Mouse (Mus musculus): Measurements from ENCODE around the gene Fars2.

The Fars2 gene

DNA sequence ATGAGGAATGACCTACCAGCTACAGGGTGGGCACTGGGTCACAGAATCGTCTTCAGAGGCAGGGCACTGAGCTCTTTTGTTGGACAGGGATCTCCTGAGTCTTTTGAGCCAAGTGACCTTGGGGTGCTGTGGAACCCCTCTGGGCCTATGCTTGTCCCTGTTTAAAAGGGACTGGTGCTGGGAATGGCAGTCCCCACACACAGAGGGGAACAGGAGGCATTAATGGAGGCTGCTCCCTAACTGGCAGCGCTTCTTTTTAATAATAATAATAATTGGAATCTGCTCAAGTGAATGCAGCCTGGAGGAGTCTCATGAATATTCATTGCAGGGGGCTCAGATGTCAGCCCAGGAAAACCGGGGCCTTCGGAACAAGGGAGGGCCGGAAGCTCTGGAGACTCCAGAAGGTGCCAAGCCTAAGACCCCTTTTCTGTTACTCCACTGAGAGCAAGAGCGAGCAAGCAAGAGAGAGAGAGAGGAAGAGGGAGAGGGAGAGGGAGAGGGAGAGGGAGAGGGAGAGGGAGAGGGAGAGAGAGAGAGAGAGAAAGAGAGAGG lies 447.6 kb downstream of the Fars2 start:
- no peak for DNase-seq (ENCODE audit: low read depth, low spot score)

DNA sequence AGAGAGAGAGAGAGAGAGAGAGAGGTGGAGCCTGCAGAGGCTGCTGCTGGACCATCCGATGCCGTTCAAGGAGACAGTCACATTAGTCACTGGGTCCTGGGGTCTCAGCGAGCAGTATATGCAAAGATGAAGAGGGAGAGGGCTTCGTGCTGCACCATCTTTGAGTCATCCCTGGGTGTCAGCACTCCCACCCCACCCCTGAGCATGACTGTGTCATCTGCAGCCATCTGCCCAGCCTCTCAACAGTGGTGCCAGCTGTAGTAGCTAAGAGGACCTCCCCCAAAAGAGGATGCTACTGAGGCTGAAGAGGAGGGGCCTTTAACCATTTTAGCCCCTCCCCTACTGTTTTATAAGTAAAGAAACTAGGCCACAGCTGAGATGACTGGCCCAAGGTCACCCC lies 459.6 kb downstream of the Fars2 start:
- DNase-seq (ENCODE audit: low read depth, low spot score), result no peak

DNA sequence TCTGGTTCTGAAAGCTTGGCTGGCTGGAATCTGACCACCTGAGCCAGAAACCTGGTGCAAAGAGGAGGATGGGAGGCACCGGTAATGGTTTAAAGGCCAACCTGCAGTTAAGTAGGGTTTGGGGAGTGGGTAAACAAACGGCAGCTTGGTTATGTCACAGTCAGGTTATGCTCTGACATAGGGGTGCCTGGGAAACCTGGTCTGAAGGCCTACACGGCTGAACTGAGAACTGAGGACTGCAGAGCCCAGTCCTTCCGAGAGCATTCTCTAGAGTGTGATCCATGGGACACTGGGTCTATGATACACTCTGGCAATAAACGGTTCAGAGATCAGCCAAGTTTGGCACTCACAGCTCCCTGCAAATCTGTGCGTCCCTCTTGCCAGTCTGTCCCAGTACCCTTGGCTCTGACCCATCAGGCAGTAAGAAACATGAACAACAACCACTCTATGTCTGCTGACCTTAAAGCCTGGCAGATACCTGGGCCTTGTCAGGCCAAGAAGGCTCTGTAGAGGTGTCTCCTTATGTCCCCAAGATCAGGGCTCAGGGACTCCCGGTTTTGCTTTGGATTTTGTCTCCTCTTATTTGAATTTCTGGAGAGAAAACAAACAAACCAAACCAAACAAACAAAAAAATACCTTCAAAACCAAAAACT lies 460.8 kb downstream of the Fars2 start:
- DNase-seq (ENCODE audit: low read depth, low spot score), result no peak

DNA sequence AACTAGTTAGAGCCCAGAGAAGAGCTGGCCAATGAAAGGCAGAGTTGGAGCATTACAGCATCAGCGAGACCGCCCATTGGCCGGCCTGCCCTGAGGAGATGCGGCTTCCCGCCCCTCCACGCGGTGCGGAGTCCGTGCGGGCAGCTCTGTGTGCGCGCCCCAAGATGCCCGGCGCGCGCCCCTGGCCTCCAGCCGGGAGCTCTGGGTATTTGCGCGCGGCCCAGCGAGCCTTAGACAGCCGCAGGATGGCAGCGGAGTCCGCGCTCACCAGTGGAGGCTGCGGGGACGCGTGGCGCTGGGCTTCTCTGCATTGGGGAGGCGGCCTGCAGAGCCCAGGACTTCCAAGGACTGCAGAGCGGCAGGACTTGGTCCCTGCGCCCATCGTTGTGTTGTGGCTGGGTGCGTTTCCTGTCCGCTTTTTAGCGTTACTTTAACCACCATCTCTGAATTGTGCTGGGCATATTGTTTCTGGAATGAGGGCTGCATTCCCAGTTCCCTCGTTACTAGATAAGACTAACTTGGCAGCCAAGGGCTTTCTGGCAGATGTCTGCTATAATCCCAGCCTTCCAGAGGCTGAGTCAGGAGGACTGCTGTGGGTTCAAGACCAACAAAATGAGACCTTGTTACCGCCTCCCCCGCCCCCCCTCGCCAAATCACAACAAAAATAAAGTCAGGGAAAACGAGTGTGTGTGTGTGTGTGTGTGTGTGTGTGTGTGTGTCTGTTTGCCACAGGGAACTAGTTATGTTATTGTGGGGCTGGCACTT lies 461.5 kb downstream of the Fars2 start:
- peak; percentile 86 for DNase-seq (ENCODE audit: low read depth, low spot score)

DNA sequence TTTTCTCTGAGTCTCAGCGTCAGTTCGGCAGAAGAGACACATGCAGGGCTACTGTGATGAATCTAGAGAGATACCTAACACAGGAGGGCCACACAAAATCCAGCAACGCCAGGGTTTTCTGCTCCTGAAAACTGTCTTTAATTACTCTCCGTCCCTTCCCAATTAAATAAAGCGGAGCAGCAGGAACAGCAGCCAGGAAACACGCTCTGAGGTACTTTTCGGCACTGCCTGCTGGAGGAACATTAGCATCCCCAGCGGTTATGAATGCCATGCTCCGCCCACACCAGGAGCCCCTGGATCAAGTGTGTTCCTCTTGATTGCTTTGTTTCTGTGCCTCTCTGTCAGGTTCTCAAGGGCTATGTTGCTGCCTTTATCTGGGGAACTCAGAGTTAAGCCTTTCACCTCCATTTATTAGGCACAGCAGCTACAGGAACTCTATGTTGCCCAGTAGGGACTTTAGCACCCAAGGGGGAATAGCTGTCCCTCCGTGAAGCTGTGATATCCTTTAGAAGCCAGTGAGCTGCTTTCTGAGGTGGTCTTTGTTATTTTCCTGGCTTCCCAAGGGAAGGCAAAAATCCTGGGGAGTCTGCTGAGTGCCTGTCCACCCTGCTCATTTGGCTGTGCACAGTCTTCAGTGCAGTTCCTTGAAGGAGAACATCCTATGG lies 465.3 kb downstream of the Fars2 start:
- peak; percentile 47 for DNase-seq (ENCODE audit: low read depth, low spot score)

DNA sequence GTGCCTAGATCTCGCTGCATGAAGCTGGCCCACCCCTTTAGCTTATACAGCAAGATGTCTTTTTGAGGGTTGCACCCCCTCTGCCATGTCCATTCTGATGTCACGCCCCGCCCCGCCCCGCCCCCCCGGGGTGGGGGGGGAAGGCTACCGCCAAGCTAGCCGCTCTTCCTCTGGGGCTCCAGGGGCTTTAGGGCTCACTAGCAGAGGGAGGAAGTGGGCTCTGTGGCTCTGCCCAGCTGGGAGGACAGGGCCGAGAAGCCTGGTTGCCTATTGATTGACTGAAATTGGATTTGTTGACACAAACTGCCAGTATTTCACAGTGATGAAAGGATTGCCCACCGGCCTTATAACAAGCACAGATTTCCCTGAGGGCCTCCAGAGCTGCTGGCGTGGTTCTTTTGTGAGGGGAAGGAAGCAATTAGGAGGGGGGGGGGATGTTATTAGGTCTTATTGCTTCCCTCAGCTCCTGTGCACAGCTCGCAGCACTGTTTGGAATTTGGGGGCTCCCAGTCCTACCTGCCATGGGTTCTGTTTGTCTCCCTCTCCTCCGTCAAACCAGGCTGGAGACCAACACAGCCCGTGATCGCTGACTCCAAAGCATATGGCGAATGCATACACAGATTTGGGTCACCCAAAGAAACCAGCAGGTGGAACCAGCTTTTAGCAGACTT lies 466.4 kb downstream of the Fars2 start:
- DNase-seq (ENCODE audit: low read depth, low spot score), result no peak

DNA sequence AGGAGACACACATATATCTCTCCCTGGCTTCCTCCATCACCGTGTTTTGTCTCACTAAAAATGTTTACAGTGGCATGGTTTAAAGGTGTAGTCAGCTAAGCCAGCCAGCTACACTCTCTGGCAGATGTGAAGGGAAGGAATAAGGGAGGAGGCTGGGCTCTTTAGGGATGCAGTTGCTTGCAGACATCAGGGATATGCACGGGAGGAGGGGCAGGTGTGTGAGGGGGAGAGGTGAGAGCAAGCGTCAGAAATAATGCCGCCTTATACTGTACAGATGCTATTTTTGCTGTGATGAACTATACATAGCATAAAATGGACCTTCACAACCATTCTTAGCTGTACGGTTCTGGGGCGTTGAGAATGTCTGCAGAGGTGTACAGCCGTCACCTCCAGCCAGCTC lies 467.0 kb downstream of the Fars2 start:
- DNase-seq (ENCODE audit: low read depth, low spot score), result no peak

DNA sequence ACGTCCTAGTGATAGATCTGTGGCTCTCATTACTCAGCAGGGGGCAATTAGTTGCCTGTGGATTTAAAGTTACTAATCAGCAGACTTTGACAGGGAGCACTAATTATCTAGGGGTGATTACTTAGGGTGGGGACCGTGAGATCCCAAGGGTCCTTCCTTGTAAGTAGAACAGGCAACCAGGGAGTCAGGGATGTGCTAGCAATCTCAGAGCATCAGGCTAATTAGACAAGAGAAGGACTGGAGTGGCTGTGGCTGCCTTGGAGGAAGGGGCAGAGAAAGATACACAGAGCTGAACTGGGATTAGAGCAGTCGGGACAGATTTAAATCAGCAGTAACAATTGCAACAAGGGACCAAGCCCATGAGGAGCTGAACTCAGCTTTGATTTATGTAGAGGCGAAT lies 471.9 kb downstream of the Fars2 start:
- DNase-seq (ENCODE audit: low read depth, low spot score), result no peak

DNA sequence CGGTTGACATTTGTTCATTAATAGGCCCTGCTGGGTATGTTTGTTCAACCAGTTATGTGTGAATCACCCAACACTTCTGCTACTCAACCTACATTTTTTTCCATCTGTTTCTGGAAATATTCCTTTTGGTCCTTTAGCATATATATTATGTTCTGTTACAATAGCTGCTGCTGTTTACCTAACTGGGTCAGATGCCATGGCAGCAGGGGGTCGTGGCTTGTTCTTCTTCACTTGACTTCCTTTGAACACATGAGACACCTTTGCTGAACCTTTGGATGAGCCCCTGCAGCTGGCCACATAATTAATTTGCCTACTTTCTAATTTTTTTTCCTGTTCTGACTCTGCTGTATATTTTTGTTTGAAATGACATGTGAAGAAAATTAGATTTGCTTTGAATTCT lies 475.1 kb downstream of the Fars2 start:
- no peak for DNase-seq (ENCODE audit: low read depth, low spot score)

DNA sequence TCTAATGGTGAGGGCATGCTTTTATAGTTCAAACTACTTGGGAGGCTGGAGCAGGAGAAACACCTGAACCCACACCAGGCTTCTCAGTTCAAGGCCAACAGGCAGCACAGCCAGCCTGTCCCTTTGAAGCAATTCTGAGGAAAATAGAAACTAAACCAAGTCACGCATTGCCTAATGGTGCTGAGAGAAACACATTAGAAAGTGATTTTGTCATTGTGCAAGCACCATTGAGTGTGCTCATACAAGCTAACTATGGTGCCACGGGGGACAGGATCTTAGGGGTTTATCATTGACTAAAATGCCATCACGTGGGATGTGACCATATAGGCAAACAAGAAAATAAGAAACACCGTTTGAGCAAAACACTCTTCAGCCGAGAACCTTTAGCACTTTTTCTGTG lies 489.5 kb downstream of the Fars2 start:
- no peak for DNase-seq (ENCODE audit: low read depth, low spot score)

DNA sequence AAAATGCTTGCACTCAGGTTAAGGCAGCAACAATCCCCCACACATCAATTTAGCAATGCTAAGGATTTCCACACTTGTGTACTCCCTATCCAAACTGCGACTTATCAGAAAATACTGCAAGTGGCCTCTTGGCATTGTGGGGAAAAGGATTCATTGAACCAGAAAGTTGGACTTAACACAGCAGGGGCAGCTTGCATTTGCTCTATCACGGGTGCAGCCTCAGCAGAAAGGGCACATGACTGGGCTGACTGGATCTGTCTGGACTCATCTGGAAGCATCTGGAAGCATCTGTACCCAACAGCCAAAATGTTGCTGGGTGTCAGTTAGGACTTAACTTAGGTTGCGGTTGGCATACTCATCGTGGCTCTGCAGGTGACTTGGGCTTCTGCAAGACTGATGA lies 490.7 kb downstream of the Fars2 start:
- no peak for DNase-seq (ENCODE audit: low read depth, low spot score)

DNA sequence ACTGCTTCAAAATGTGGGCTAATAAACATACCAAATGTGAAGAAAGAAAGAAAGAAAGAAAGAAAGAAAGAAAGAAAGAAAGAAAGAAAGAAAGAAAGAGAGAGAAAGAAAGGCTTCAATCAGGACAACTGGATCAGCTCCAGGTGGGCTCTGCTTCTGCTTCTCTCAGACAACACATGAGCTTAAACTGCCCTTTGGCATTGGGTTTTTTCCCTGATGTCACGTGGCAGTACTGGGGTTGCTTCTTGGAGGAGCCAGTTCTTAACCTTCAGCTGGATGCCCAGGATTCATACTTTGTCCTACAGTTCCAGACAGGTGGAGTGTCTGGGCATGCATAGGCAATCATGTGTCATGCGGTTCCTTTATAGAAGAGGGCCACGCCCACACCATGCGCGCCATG lies 493.2 kb downstream of the Fars2 start:
- DNase-seq (ENCODE audit: low read depth, low spot score), result peak; percentile 3

DNA sequence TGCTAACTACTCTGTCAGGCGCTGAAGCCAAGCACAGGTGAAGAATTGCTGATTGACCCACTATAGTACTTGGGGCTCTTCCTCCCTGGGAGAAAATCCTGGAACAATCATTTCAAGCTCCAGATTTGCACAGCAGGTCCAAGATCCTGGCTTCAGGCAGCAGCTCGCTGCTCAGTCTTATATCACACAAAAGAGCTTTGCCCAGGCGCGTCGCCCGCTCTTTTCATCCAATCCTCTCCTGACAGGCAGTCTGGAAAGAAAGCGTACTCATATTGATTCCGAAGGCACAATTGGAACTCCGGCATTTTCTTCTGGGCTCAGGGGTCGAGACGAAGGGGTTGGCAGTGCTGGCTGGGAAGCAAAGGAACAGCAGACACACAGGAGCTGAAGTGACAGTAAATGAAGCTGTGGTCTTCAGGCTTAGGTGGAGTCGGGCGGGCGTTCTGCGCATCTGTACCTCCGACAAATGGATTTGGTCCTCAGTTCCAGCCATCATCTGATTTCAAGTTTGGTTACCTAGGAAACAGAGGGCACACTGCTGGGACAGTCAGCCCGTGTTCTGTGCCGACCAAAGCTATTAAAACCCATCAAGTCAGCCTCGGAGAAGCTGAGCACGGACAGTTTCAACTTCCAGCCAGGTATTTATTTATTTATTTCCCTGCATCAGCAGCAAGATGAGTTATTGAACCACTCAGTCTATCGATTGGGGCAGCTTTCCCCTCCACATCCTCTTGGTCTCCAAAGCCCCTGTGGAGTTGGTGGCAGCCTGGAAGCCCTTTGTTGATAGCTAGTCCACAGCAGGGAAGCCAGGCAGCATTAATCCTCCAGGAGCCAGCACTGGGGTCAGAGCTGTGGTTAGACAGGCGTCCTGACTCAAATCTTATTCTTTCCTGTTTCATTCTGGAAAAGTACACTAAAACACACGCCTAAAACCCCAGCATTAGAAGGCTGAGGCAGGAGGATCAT lies 495.9 kb downstream of the Fars2 start:
- peak; percentile 10 for DNase-seq (ENCODE audit: low read depth, low spot score)

DNA sequence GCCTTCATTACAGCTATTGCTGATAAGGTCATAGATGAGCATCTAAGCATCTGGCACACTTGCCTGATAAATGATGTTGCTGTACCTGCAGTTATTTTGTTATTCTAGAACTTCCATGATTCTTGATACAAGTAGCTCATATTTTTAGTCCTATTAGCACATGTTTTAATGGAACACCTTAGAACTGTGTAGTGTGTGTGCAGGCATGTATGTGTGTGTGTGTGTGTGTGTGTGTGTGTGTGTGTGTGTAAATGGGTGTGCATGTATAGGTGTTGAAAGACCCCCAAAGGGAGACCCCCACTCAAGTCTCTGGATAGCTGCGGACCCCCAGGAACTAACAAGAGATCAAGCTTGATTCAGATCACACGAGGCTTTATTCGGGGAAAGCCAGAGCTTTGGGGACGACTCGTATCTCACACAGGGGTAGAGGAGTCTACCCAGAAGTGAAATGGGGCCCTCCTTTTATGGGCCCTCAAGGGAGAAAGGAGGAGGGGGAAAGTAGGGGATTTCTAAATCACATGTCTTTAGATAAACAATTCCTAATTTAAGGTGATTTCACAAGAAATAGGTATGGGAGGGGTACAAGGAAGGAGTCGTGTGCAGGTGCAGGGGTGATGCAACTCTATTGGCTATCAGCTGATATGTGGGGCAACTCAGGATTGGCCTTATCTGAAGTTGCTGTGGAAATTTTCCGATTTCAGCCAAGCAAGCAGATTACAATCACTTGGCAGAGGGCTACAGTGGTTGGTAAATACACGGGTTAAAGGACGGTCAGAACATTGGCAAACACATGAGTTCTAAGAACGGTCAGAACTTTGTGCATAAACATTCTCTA lies 503.5 kb downstream of the Fars2 start:
- no peak for DNase-seq (ENCODE audit: low read depth, low spot score)

DNA sequence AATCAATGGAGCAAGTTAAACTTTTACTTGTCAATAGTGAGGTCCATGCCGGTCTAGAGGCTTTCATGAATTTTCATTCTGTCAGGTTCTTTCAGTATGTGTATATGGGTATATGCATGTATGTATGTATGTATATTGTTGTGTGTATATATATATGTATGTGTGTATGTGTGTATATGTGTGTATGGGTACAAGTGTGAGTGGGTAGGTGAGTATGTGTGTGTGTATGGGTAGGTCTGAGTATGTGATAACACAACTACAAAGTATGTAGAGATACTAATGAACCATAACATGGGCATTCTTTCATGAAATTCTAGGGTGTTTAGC lies 504.1 kb downstream of the Fars2 start:
- no peak for DNase-seq (ENCODE audit: low read depth, low spot score)

DNA sequence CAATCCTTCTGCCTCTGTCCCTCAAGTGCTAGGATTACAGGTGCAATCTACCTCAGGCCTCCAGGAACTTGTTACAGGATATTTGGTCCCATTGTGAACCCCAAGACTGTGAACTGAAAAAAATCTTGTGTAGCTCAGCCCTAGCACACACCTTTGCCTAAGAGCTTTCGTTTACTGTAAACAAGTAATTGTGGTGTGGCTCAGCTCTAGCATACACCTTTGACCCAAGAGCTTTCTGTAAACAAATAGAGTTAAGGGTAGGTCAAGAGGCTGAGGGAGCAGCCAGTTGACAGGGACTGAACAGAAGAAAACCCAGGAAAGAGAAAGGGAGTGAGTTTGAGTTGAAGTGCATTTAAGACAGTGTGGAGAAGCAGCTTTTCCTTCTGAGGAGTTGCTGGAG lies 506.3 kb downstream of the Fars2 start:
- DNase-seq (ENCODE audit: low read depth, low spot score), result no peak

DNA sequence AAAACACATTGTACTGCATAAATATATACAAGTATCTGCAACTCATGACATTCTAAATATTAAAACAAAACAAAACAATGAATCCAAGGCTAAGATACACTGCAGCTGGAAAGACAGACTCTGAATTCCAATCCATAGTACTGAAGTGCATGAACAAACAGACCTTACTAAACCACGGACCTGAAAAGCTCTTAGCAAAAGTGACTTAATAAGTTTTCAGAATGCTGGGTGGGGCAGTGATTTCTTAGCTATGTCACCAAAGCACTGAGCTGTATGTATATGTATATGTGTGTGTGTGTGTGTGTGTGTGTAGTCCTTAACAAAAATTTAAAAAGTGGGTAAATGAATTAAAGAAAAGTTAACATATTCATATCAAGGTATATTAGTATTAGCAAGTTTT lies 511.9 kb downstream of the Fars2 start:
- DNase-seq (ENCODE audit: low read depth, low spot score), result no peak

DNA sequence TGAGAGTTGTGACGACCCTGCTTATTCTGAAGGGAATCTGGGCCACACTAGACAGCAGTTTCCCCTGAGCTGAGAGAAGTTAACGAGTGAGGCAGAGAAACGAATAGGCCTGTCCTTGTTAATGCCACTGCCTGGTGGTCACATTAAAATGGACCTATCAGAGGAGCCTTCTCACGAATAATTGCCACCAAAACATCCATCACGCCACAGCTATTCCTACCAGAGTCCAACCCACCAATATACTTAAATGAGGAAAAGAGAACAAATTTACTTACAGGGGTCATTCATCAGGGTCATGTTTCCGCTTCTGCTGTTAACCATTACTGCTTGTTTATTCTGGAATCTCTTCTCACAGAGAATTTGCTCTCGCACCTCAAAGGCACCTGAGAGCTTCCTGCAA lies 531.0 kb downstream of the Fars2 start:
- no peak for DNase-seq (ENCODE audit: low read depth, low spot score)

DNA sequence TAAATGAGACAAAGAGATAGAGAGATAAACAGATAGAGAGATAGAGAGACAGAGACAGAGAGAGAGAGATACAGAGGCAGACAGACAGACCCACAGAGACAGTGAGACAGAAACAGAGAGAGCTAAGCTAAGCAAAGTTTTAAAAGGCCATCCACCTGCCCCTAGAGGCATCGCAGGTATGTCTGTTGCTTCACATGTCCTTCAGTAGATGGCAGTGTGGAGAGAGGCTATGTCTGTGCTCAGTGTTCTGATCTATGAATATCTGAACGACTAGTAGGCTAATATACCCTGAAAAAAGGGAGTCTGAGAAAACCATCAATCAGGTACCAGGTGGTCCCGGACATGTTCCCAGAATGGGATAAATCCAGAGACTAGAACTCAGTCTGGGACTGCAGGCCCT lies 537.0 kb downstream of the Fars2 start:
- DNase-seq (ENCODE audit: low read depth, low spot score), result no peak

DNA sequence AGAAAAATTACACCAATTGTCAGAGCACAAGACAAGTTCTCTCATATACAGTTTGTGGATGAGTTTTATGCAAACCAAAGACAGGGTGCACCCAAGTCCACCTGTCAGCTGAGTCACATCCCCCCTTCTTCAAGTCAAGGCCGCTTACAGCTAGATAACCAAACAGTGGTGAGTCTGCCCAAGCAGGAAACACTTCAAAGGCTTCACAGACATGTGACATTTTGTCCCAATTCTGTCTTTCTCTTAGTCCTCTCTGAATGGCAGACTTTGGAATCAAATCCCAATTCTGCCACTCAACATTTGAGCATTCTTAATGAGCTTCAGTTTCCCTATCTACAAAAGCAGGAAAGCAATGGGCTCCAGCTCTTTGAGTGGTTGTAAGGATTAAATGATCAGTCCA lies 562.1 kb downstream of the Fars2 start:
- no peak for DNase-seq (ENCODE audit: low read depth, low spot score)

Data from R1 (cell line).